In genomic region chr4:97773110-97773593, GRCm38 (mm10) we compare ENCODE assay signal across 8 mouse cellular contexts. TPM values are rescaled to one million over a fixed set of nuclear protein-coding genes. Genes with fewer than 3 reads are reported as not detected.
DNase-seq lines count a peak whose midpoint lies in the region; ATAC-seq and TF ChIP-seq lines count a peak whose summit lies in the region.

No protein-coding gene starts in this region.

- peaks cover 17% of the 10 kb centered on the region for H3K27me3 ChIP-seq in C2C12 (ENCODE audit: control insufficient read depth, insufficient read depth, insufficient read length)
- H3K27me3 ChIP-seq in limb, embryonic 14.5 days (ENCODE audit: control insufficient read depth, insufficient read depth, low read length), result no peaks in the 10 kb centered on the region
- 0 out of 2 replicates have a peak, but pooled peaks cover 3% of the 10 kb centered on the region for H3K27me3 ChIP-seq in midbrain, embryonic 16.5 days (ENCODE audit: control insufficient read depth, insufficient read depth, low read depth, low read length)
- peaks cover 23% of the 10 kb centered on the region for H3K27me3 ChIP-seq in spleen, adult 2 months (ENCODE audit: control insufficient read depth, insufficient read depth, low read length)

- peak; percentile 99 for DNase-seq in brain, adult 2 months (ENCODE audit: low read depth, low spot score)
- DNase-seq in heart, adult 9 months (ENCODE audit: low spot score in 2 of 2), result peak; percentile 99 to 100
- DNase-seq in kidney, adult 9 months, result peak; percentile 99
- DNase-seq in limb, embryonic 14.5 days (ENCODE audit: low spot score), result peak; percentile 100
- peak; percentile 89 to 99 for DNase-seq in spleen, adult 2 months (ENCODE audit: low read depth in 1 of 2, low spot score in 2 of 2)

- no peaks in the 10 kb centered on the region for H3K79me2 ChIP-seq in C2C12 (ENCODE audit: control insufficient read depth, insufficient read depth)

- H3K36me3 ChIP-seq in C2C12 (ENCODE audit: control insufficient read depth, insufficient read depth), result no peaks in the 10 kb centered on the region
- H3K36me3 ChIP-seq in limb, embryonic 14.5 days (ENCODE audit: control insufficient read depth, insufficient read depth, low read length), result no peaks in the 10 kb centered on the region
- no peaks in the 10 kb centered on the region for H3K36me3 ChIP-seq in midbrain, embryonic 16.5 days (ENCODE audit: control insufficient read depth, insufficient read depth, low read length)
- no peaks in the 10 kb centered on the region for H3K36me3 ChIP-seq in spleen, adult 2 months (ENCODE audit: control insufficient read depth, insufficient read depth, low read length)

- peak overlapping the region; percentile 43 for H3K4me3 ChIP-seq in C2C12 (ENCODE audit: insufficient read depth, poor library complexity, severe bottlenecking)
- H3K4me3 ChIP-seq in embryonic fibroblast, embryonic 13.5 days (ENCODE audit: insufficient read depth, low read length), result peak overlapping the region; percentile 28; the same call in 1 of the 2 replicates
- peak overlapping the region; percentile 44 for H3K4me3 ChIP-seq in limb, embryonic 14.5 days (replicated peaks; ENCODE audit: low read length)
- peak overlapping the region; percentile 54 for H3K4me3 ChIP-seq in midbrain, embryonic 16.5 days (ENCODE audit: low read depth, low read length)
- H3K4me3 ChIP-seq in spleen, adult 2 months (ENCODE audit: extremely low read depth, insufficient read depth, insufficient read length), result peak overlapping the region; percentile 82

- peak; percentile 74 for ATAC-seq in limb, embryonic 14.5 days (ENCODE audit: low FRiP score, low read depth)
- peak; percentile 73 for ATAC-seq in midbrain, embryonic 16.5 days

- H3K9me3 ChIP-seq in limb, embryonic 14.5 days (ENCODE audit: control insufficient read depth, low read length), result no peaks in the 10 kb centered on the region
- no peaks in the 10 kb centered on the region for H3K9me3 ChIP-seq in midbrain, embryonic 16.5 days (replicated peaks; ENCODE audit: control insufficient read depth, low read length, poor library complexity, severe bottlenecking)

- TF ChIP-seq CTCF in C2C12 (IDR thresholded peaks at IDR 0.05; ENCODE audit: control insufficient read depth, insufficient read depth, insufficient read length), result no peak
- no peak for TF ChIP-seq CTCF in embryonic fibroblast, embryonic 13.5 days (IDR thresholded peaks at IDR 0.05; ENCODE audit: borderline replicate concordance, insufficient read depth, low read length)
- TF ChIP-seq CTCF in spleen, adult 2 months (IDR thresholded peaks at IDR 0.05; ENCODE audit: extremely low read depth, insufficient read depth, insufficient read length, insufficient replicate concordance), result no peak

- no peak overlapping the region for H3ac ChIP-seq in C2C12 (ENCODE audit: control insufficient read depth, insufficient read length, low read depth)

- peak overlapping the region; percentile 63 for H3K4me2 ChIP-seq in limb, embryonic 14.5 days (replicated peaks; ENCODE audit: low read depth, low read length, severe bottlenecking)
- H3K4me2 ChIP-seq in midbrain, embryonic 16.5 days (ENCODE audit: low read length), result peak overlapping the region; percentile 79

- peaks cover 2% of the 10 kb centered on the region; the same call in 1 of the 2 replicates for H3K4me1 ChIP-seq in embryonic fibroblast, embryonic 13.5 days (ENCODE audit: control insufficient read depth, insufficient read depth, low read length)
- peaks cover 24% of the 10 kb centered on the region for H3K4me1 ChIP-seq in limb, embryonic 14.5 days (ENCODE audit: control insufficient read depth, insufficient read depth, low read length)
- H3K4me1 ChIP-seq in midbrain, embryonic 16.5 days (ENCODE audit: control insufficient read depth, insufficient read depth, low read length), result peaks cover 6% of the 10 kb centered on the region; the same call in 1 of the 2 replicates
- H3K4me1 ChIP-seq in spleen, adult 2 months (ENCODE audit: control insufficient read depth, insufficient read depth, insufficient read length), result peaks cover 2% of the 10 kb centered on the region

- no peaks in the 10 kb centered on the region for H3K79me3 ChIP-seq in C2C12 (ENCODE audit: low read depth)

- peak overlapping the region; percentile 97 for H3K27ac ChIP-seq in embryonic fibroblast, embryonic 13.5 days (ENCODE audit: insufficient read depth, low read length)
- H3K27ac ChIP-seq in limb, embryonic 14.5 days (replicated peaks; ENCODE audit: low read depth, low read length), result peak overlapping the region; percentile 94
- H3K27ac ChIP-seq in midbrain, embryonic 16.5 days (ENCODE audit: low read length), result peak overlapping the region; percentile 82
- H3K27ac ChIP-seq in spleen, adult 2 months (ENCODE audit: insufficient read depth, low read length), result peak overlapping the region; percentile 2; the same call in 1 of the 2 replicates

- peak overlapping the region; percentile 38 for H3K9ac ChIP-seq in limb, embryonic 14.5 days (ENCODE audit: low read depth, low read length, severe bottlenecking)
- H3K9ac ChIP-seq in midbrain, embryonic 16.5 days (ENCODE audit: low read depth, low read length), result no peak overlapping the region; the same call in 1 of the 2 replicates

- TF ChIP-seq POLR2A in embryonic fibroblast, embryonic 13.5 days (IDR thresholded peaks at IDR 0.05; ENCODE audit: low read depth, low read length), result peak; percentile 35; the same call in 1 of the 2 replicates
- no peak for TF ChIP-seq POLR2A in limb, embryonic 14.5 days (IDR thresholded peaks at IDR 0.05; ENCODE audit: borderline replicate concordance, extremely low read depth, insufficient read depth, insufficient read length)
- no peak for TF ChIP-seq POLR2A in spleen, adult 2 months (IDR thresholded peaks at IDR 0.05; ENCODE audit: low read depth, low read length)

- 0% methylated on average over 14 of the region's 14 CpGs for WGBS in limb, embryonic 14.5 days
- WGBS in midbrain, embryonic 16.5 days, result under 1% methylated on average over 14 of the region's 14 CpGs
- WGBS in spleen, adult 2 months, result 0% methylated on average over 14 of the region's 14 CpGs

TF ChIP-seq in C2C12, 6 proteins besides CTCF, POLR2A, EP300 and RAD21:
- no peak for TF ChIP-seq FOSL1 (IDR thresholded peaks at IDR 0.05; ENCODE audit: insufficient read depth, low read length, poor library complexity, severe bottlenecking)
- no peak for TF ChIP-seq USF1 (IDR thresholded peaks at IDR 0.05; ENCODE audit: low read depth)
- TF ChIP-seq MAX (IDR thresholded peaks at IDR 0.05), result no peak
- no peak for TF ChIP-seq MYOG (IDR thresholded peaks at IDR 0.05; ENCODE audit: control insufficient read depth, extremely low read depth, insufficient read length)
- TF ChIP-seq MYOD1 (IDR thresholded peaks at IDR 0.05; ENCODE audit: control insufficient read depth, insufficient read length, low read depth), result no peak
- TF ChIP-seq CEBPB (IDR thresholded peaks at IDR 0.05; ENCODE audit: low read depth), result no peak

RNA-seq across cellular contexts. Expression of gene Nfia, which starts 0.6 kb away (rescaled TPM):
- 0.33 TPM for polyA plus RNA-seq in C2C12 (2012; fragmentation: generic; extraction: Trizol)
- polyA plus RNA-seq in embryonic fibroblast, embryonic 13.5 days (2011; ENCODE audit: insufficient read length, low read depth, missing spikeins), result 22.0 and 53.0 TPM in 2 replicates
- 51.9 and 74.6 TPM in 2 replicates for polyA plus RNA-seq in limb, embryonic 14.5 days (2012; rRNA removed)
- polyA plus RNA-seq in limb, embryonic 14.5 days (2014; fragmentation: Nextera tagmentation; extraction: Ambion mirVana), result 71.2 and 89.3 TPM in 2 replicates
- polyA plus RNA-seq in midbrain, embryonic 16.5 days (2015; fragmentation: Nextera tagmentation; extraction: Ambion mirVana), result 25.8 and 26.6 TPM in 2 replicates
- 10.3 and 13.2 TPM in 2 replicates for polyA plus RNA-seq in spleen, adult 2 months (2012; rRNA removed)

RNA-seq across cellular contexts. Expression of gene E130114P18Rik, which starts 4.7 kb away (rescaled TPM):
- polyA plus RNA-seq in C2C12 (2012; fragmentation: generic; extraction: Trizol), result not detected
- 0.77 TPM in 1 of 2 replicates, not detected in the other for polyA plus RNA-seq in embryonic fibroblast, embryonic 13.5 days (2011; ENCODE audit: insufficient read length, low read depth, missing spikeins)
- polyA plus RNA-seq in limb, embryonic 14.5 days (2012; rRNA removed), result 2.1 and 2.2 TPM in 2 replicates
- polyA plus RNA-seq in limb, embryonic 14.5 days (2014; fragmentation: Nextera tagmentation; extraction: Ambion mirVana), result 4.6 and 4.9 TPM in 2 replicates
- 11.6 and 12.1 TPM in 2 replicates for polyA plus RNA-seq in midbrain, embryonic 16.5 days (2015; fragmentation: Nextera tagmentation; extraction: Ambion mirVana)
- not detected in 2 replicates for polyA plus RNA-seq in spleen, adult 2 months (2012; rRNA removed)

Comparison
In these comparisons a context has a peak if more than half of its experiments do, and no peak if none do; other contexts are left out.
1. Peak in every context shown above with its lines: DNase-seq, ATAC-seq, H3K4me3 ChIP-seq and H3K27ac ChIP-seq.
2. H3K4me3 ChIP-seq: peak in every context shown above with its lines; median percentile 82 in spleen, adult 2 months; 54 in midbrain, embryonic 16.5 days; 44 in limb, embryonic 14.5 days; 43 in C2C12; 28 in embryonic fibroblast, embryonic 13.5 days.
3. H3K27ac ChIP-seq: peak in every context shown above with its lines; median percentile 97 in embryonic fibroblast, embryonic 13.5 days; 94 in limb, embryonic 14.5 days; 82 in midbrain, embryonic 16.5 days; 2 in spleen, adult 2 months.